Mouse (Mus musculus): ENCODE results near the gene Dnaic2. TPM values are rescaled to one million over a fixed set of nuclear protein-coding genes. Genes with fewer than 3 reads are reported as not detected.
A peak's percentile ranks its signal among the peaks of the same experiment; 100 is the strongest.

Gene Dnaic2
- polyA plus RNA-seq, 1 experiment from 2014 or later: 0.62 TPM

DNA sequence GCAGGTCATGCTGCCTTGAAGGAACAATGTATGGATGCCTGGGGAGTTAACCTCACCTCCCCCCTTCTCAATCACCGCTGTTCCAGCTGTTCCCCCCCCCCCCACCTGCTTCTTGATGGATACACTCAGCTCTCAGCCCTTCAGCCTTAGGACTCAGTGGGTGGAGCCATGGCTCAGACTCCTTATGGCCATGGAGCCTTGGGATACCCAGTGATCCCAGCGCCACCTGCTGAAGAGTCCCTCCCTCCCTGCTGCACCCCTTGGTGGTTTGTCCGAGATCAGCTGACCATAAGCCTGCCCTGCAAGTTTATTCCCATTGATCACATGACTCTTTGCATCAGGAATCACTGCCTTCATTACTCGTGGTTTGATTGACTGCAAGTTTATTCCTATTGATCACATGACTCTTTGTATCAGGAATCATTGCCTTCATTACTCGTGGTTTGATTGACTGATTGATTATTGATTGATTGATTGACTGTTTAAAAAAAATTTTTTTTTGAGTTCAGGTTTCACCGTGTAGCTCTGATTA lies 2.7 kb downstream of the Dnaic2 start:
- peaks cover 18% of the 10 kb centered on the region for H3K4me1 ChIP-seq
- H3K27ac ChIP-seq: no peak overlapping the region
- H3K4me2 ChIP-seq: no peak overlapping the region
- 42% methylated on average over 6 of the region's 6 CpGs for WGBS
- ATAC-seq (ENCODE audit: insufficient read depth, low FRiP score, low read depth): no peak
- no peak overlapping the region for H3K9ac ChIP-seq
- no peak overlapping the region for H3K4me3 ChIP-seq (replicated peaks)
- no peaks in the 10 kb centered on the region for H3K36me3 ChIP-seq
- H3K9me3 ChIP-seq: no peaks in the 10 kb centered on the region
- no peaks in the 10 kb centered on the region for H3K27me3 ChIP-seq (replicated peaks)

DNA sequence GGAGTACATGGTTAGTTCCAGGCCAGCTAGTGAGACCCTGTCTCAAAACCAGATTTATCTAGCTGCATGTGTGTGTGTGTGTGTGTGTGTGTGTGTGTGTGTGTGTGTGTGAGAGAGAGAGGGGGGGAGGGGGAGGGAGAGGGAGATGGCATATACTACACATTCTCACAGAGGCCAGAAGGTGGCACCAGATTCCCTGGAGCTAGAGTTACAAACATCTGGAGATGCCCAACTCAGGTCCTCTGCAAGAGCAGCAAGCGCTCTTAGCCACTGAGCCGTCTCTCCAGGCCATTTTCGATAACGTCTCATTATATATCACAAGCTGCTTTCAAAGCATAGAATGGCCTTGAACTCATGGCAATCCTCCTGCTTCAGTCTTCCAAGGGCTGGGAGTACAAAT lies 4.5 kb downstream of the Dnaic2 start:
- Histone ChIP-seq H3K9ac (no peak overlapping the region), H3K4me1 (peaks cover 11% of the 10 kb centered on the region), H3K4me2 (no peak overlapping the region), H3K36me3 (no peaks in the 10 kb centered on the region), H3K9me3 (no peaks in the 10 kb centered on the region), H3K4me3 (replicated peaks) (no peak overlapping the region), H3K27me3 (replicated peaks) (no peaks in the 10 kb centered on the region), H3K27ac (no peak overlapping the region)
- no peak for ATAC-seq (ENCODE audit: insufficient read depth, low FRiP score, low read depth)
- WGBS: 80% methylated on average over 4 of the region's 4 CpGs

DNA sequence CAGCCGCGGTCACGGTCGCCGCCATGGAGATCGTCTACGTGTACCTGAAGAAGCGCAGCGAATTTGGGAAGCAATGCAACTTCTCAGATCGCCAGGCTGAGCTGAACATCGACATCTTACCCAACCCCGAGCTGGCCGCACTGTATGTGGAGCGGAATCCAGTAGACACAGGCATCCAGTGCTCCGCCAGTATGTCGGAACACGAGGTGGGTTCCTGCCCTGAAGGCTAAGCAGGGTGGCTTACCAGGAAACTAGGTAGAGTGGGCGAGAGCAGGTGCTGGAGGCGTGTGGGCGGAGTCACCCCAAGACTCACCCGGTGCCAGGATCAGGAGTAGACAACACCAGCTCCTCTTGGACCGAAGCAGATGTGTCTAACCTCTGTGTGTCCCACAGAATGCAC lies 5.7 kb downstream of the Dnaic2 start:
- Histone ChIP-seq H3K4me3 (replicated peaks) (no peak overlapping the region), H3K9ac (no peak overlapping the region), H3K4me2 (no peak overlapping the region), H3K4me1 (0 out of 2 replicates have a peak, but pooled peaks cover 5% of the 10 kb centered on the region), H3K27me3 (replicated peaks) (no peaks in the 10 kb centered on the region), H3K27ac (no peak overlapping the region), H3K36me3 (no peaks in the 10 kb centered on the region), H3K9me3 (no peaks in the 10 kb centered on the region)
- 70% methylated on average over 22 of the region's 22 CpGs for WGBS
- no peak for ATAC-seq (ENCODE audit: insufficient read depth, low FRiP score, low read depth)

DNA sequence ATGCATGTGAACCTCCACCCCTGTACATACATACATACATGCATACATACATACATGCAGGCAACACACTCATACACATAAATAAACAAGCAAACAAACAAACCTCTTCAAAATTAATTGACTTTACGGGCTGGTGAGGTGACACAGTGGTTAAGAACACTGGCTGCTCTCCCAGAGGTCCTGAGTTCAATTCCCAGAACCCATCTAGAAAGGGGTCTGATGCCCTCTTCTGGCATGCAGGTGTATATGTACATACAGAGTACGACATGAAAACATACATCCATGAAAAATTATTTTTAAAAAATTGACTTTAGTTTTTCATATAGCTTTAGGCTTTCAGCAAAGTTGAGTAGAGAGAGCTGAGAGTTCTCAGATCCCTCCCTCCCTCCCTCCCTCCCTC lies 8.9 kb downstream of the Dnaic2 start:
- H3K4me2 ChIP-seq: no peak overlapping the region

DNA sequence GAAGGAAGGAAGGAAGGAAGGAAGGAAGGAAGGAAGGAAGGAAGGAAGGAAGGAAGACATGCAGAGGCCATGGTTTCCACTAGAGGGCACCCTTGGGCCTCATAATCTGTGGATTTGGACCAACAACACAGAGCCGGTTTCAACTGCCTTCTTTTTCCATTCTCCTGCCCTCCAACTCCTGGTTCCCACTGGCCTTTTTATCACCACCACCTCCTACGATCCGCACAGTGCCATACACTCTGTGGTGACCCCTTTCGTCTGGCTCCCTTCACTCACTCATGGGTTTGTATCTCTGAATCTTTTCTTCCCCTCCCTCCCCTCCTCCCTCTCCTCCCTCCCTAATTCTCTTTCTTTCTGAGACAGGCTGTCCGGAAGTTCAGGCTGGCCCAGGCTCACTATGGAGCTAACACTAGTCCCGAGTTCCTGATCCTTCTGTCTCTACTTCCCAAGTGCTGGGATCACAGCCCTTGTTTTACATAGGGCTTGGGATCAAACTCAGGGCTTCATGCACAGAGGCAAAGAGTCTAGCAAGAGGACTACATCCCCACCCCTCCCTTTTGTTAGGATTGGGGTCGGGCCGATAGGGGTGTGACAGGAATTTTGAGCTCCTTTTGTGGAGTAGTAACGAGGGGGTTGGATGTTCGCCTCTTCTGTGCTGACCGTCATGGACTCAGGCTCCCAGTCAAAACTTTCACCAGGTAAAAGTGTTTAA lies 9.9 kb downstream of the Dnaic2 start:
- Histone ChIP-seq H3K4me2 (no peak overlapping the region), H3K9me3 (no peaks in the 10 kb centered on the region), H3K4me3 (replicated peaks) (no peak overlapping the region), H3K27me3 (replicated peaks) (no peaks in the 10 kb centered on the region), H3K36me3 (no peaks in the 10 kb centered on the region), H3K27ac (no peak overlapping the region), H3K4me1 (no peaks in the 10 kb centered on the region), H3K9ac (no peak overlapping the region)
- no peak for ATAC-seq (ENCODE audit: insufficient read depth, low FRiP score, low read depth)
- 33% methylated on average over 11 of the region's 11 CpGs for WGBS

More for the DNA sequence above, 8.9 kb downstream of the Dnaic2 start:
- no peak for ATAC-seq (ENCODE audit: insufficient read depth, low FRiP score, low read depth)
- no peaks in the 10 kb centered on the region for H3K9me3 ChIP-seq
- no peak overlapping the region for H3K9ac ChIP-seq
- no peak overlapping the region for H3K4me3 ChIP-seq (replicated peaks)
- no peaks in the 10 kb centered on the region for H3K27me3 ChIP-seq (replicated peaks)
- no peak overlapping the region for H3K27ac ChIP-seq
- H3K36me3 ChIP-seq: no peaks in the 10 kb centered on the region
- WGBS: 72% methylated on average over 2 of the region's 2 CpGs
- no peaks in the 10 kb centered on the region for H3K4me1 ChIP-seq

DNA sequence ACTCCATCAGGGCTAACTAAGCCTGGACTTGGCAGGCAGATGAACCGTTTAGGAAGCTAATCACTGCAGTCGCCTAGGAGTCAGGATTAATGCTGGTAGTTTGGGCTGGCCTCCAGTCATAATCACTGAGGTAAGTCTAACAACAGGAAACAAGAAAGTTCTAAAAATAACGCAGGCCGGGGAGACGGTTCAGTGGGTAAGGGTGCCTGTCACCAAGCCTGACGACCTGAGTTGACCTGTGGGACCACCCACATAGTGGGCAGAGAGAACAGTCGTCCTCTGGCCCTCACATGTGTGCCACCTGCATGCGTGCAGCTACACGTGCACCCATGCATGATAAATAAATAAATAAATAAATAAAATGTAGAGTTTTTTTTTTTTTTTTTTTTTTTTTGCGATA lies 13.4 kb downstream of the Dnaic2 start:
- 47% methylated on average over 10 of the region's 10 CpGs for WGBS
- H3K4me3 ChIP-seq (replicated peaks): no peak overlapping the region
- no peak overlapping the region for H3K27ac ChIP-seq
- no peaks in the 10 kb centered on the region for H3K9me3 ChIP-seq
- no peak for ATAC-seq (ENCODE audit: insufficient read depth, low FRiP score, low read depth)
- no peaks in the 10 kb centered on the region for H3K36me3 ChIP-seq
- no peaks in the 10 kb centered on the region for H3K27me3 ChIP-seq (replicated peaks)
- no peak overlapping the region for H3K9ac ChIP-seq
- H3K4me2 ChIP-seq: no peak overlapping the region
- 0 out of 2 replicates have a peak, but pooled peaks cover 2% of the 10 kb centered on the region for H3K4me1 ChIP-seq

DNA sequence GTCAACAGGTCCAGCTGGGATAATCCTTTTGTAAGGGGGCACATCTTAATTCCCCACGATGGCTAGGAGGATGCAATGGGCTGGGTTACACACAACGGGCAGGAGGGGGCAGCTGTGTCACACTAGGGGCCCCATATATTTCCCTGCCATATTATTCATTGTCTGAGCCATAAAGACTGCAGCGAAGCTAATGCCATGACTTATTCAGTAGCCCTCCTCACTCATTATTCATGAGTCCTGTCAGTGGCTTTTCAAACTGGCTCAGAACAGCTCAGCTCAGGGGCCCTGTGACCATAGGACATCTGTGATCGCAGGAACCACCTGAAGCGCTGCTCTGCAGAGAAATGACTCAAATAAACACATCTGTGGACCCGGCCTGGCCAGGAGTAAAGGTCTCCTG lies 14.2 kb downstream of the Dnaic2 start:
- H3K27me3 ChIP-seq (replicated peaks): no peaks in the 10 kb centered on the region
- ATAC-seq (ENCODE audit: insufficient read depth, low FRiP score, low read depth): no peak
- WGBS: 37% methylated on average over 6 of the region's 6 CpGs

DNA sequence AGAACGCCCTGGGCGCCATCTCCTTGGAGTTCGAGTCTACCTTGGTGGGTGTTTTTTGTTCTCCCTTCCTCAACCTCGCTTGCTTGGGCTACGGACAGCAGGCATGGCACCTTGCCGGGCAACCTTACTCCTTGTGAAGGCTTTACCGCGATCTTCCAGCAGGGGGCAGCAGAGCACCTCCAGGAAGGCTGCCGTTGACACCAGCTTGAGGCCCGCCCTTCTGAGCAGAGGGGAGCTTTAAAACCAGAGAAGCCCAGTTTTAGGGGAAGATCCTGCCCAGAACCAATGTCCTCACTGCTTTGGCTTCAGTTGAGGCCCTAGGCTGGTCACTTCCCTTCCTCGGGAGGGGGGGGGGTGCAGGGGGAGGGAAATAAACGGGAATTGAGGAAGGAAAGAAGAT lies 17.9 kb downstream of the Dnaic2 start:
- H3K4me1 ChIP-seq: 0 out of 2 replicates have a peak, but pooled peaks cover 2% of the 10 kb centered on the region
- ATAC-seq (ENCODE audit: insufficient read depth, low FRiP score, low read depth): peak; percentile 51; the same call in 1 of the 2 replicates
- peak overlapping the region; percentile 40 for H3K4me2 ChIP-seq
- no peaks in the 10 kb centered on the region for H3K27me3 ChIP-seq (replicated peaks)
- no peak overlapping the region for H3K27ac ChIP-seq
- no peak overlapping the region for H3K9ac ChIP-seq
- no peak overlapping the region for H3K4me3 ChIP-seq (replicated peaks)
- no peaks in the 10 kb centered on the region for H3K36me3 ChIP-seq
- H3K9me3 ChIP-seq: no peaks in the 10 kb centered on the region
- 2% methylated on average over 12 of the region's 12 CpGs for WGBS

More for the DNA sequence above, 14.2 kb downstream of the Dnaic2 start:
- H3K9me3 ChIP-seq: no peaks in the 10 kb centered on the region
- H3K4me1 ChIP-seq: 0 out of 2 replicates have a peak, but pooled peaks cover 2% of the 10 kb centered on the region
- H3K4me2 ChIP-seq: no peak overlapping the region
- H3K9ac ChIP-seq: no peak overlapping the region
- no peaks in the 10 kb centered on the region for H3K36me3 ChIP-seq
- H3K4me3 ChIP-seq (replicated peaks): no peak overlapping the region
- no peak overlapping the region for H3K27ac ChIP-seq

DNA sequence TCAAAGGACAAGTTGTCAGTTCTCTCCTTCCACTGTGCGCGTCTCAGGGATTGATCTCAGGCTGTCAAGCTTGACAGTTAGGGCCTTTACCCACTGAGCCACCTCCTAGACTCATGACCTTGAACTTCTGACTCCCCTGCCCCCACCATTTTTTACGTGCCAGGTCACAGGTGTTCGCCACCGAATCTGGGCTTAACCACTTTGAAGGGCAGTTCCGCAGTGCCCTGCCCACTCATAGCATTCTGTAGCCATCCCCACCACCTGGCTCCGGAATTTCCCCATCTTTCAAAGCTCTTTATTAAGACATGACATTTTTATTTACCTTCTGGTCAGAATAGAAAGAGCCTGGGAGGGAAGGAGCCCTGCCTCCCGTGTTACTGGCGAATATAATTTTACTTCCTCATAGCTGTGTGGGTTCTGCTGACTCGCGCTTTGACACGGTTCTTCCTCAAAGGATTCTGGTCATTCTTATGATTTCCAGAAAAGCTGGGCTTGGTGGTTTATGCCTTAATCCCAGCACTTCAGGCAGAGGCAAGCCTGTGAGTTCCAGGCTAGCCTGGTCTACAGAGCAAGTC lies 20.4 kb downstream of the Dnaic2 start:
- peak; percentile 45; the same call in 1 of the 2 replicates for ATAC-seq (ENCODE audit: insufficient read depth, low FRiP score, low read depth)
- Histone ChIP-seq H3K36me3 (no peaks in the 10 kb centered on the region), H3K4me2 (no peak overlapping the region), H3K4me1 (0 out of 2 replicates have a peak, but pooled peaks cover 2% of the 10 kb centered on the region), H3K4me3 (replicated peaks) (no peak overlapping the region), H3K27me3 (replicated peaks) (no peaks in the 10 kb centered on the region), H3K9me3 (no peaks in the 10 kb centered on the region), H3K9ac (no peak overlapping the region), H3K27ac (peak overlapping the region; percentile 49)
- 46% methylated on average over 12 of the region's 12 CpGs for WGBS

DNA sequence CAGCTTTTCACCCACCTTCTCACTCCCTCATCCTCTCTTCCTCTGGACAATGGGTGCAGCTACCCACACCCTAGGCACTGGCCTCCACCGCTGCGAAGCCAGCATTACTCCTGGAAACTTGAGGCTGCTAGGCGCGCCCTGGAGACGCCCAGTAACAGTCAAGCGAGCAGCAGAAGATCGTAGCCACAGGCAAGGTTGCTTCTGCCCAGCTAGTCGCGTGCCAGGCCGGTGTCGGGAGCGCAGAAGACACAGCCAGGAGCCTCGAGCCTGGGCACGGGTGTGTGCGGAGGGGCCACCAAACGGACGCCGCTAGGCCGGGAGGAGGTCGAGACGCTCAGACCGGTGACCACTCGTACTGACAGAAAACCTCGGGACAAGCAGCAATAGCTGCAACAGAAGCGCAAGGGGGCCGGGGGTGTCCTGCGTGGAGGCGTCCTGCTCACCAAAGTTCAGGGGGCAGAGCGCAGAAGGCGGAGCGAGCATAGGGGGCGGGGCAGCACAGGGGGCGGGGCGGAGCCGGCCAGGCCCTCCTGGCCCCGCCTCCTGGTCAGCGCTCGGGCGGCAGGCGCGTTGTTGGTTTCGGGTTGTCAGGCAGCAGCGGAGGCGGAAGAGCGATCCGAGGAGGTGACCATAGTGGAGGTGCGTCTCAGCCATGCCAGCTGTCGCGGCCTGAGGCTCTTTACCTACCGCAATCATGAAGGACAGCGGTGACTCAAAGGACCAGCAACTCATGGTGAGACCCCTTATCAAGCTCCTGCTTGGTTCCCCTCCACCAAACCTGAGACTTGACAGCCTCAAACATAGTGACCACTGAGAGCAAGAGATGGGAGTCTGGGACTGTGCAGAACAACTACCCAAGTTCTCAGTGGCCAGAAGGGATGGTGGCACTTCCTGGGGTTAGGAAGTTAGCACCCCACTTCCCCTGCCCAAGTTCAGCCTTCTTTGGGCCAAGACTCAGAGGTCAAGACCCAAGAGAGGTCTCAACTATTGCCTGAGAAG lies 37.9 kb downstream of the Dnaic2 start, which contains the start of gene Kif19a:
TSS of gene Kif19a (plus strand) at position 569 of the 999 bp plus-strand sequence.
- ATAC-seq (ENCODE audit: insufficient read depth, low FRiP score, low read depth): peak; percentile 80
- WGBS: 3% methylated on average over 51 of the region's 51 CpGs

DNA sequence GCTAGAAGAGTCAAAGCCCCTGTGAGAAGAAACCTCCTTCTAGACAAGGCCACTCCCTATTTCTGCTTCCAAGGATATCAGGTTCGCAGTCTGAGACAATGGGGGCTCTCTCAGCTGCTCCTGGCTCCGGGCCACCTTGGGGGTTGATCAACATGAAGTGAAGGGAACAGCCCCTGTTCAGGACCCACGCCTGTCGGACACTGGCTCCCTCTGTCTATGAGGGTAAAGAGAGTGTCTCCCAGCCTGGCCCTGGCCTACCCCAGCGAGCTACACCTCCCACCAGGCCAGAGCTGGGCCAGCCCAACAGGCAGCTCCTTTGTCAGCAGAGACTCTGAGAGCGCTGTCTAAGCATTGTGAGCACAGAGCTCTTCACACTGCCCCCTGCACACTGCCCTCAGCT lies 42.7 kb downstream of the Dnaic2 start:
- ATAC-seq (ENCODE audit: insufficient read depth, low FRiP score, low read depth): no peak
- H3K9me3 ChIP-seq: no peaks in the 10 kb centered on the region
- H3K4me1 ChIP-seq: 0 out of 2 replicates have a peak, but pooled peaks cover 4% of the 10 kb centered on the region
- H3K4me2 ChIP-seq: no peak overlapping the region
- H3K27ac ChIP-seq: no peak overlapping the region
- WGBS: 57% methylated on average over 6 of the region's 6 CpGs
- H3K9ac ChIP-seq: no peak overlapping the region
- H3K4me3 ChIP-seq (replicated peaks): no peak overlapping the region
- peaks cover 15% of the 10 kb centered on the region for H3K27me3 ChIP-seq (replicated peaks)
- no peaks in the 10 kb centered on the region for H3K36me3 ChIP-seq

More for the DNA sequence above, 37.9 kb downstream of the Dnaic2 start, which contains the start of gene Kif19a:
- no peak within 1 kb of the TSS for H3K9ac ChIP-seq
- peak within 1 kb of the TSS; percentile 52 for H3K4me3 ChIP-seq (replicated peaks)
- H3K27ac ChIP-seq: no peak within 1 kb of the TSS
- H3K4me1 ChIP-seq: peaks cover 9% of the 10 kb centered on the region; the same call in 1 of the 2 replicates
- H3K4me2 ChIP-seq: peak within 1 kb of the TSS; percentile 95
- no peaks in the 10 kb centered on the region for H3K36me3 ChIP-seq
- H3K9me3 ChIP-seq: no peaks in the 10 kb centered on the region
- peaks cover 15% of the 10 kb centered on the region for H3K27me3 ChIP-seq (replicated peaks)

Data from stomach, embryonic 15.5 days (tissue).